Mouse (Mus musculus) right cerebral cortex, postnatal 14 days (tissue): ENCODE measurements around the gene Gm5089.
"Not testable (repeated sequence)": the region's sequence is repeated elsewhere in the genome, so short reads cannot be mapped to it uniquely, and the experiment has no call there.

ENCODE experiments used
- DNase-seq: peaks from one replicate; pipeline ENCODE4 v3.0.0; 2022

Gm5089 gene

GRCm38 (mm10) chr14:122463080-122463691 lies 12.3 kb upstream of the Gm5089 start:
- no peak for DNase-seq

- no peak for DNase-seq
Measured at GRCm38 (mm10) chr14:122462689-122463079, 11.8 kb upstream of the Gm5089 start.

- DNase-seq, result no peak
Measured at GRCm38 (mm10) chr14:122461966-122462365, 11.1 kb upstream of the Gm5089 start.

GRCm38 (mm10) chr14:122461500-122461899 lies 10.6 kb upstream of the Gm5089 start:
- DNase-seq, result no peak

GRCm38 (mm10) chr14:122460226-122460625 lies 9.3 kb upstream of the Gm5089 start:
- no peak for DNase-seq

- no peak for DNase-seq
Measured at GRCm38 (mm10) chr14:122459776-122460175, 8.9 kb upstream of the Gm5089 start.

- DNase-seq, result not testable (repeated sequence)
Measured at GRCm38 (mm10) chr14:122459332-122459731, 8.4 kb upstream of the Gm5089 start.

GRCm38 (mm10) chr14:122455562-122455958 lies 4.6 kb upstream of the Gm5089 start:
- no peak for DNase-seq

- no peak for DNase-seq
Measured at GRCm38 (mm10) chr14:122454901-122455561, 4.1 kb upstream of the Gm5089 start.

GRCm38 (mm10) chr14:122453996-122454738 lies 3.3 kb upstream of the Gm5089 start:
- DNase-seq, result no peak

GRCm38 (mm10) chr14:122453388-122453995 lies 2.6 kb upstream of the Gm5089 start:
- DNase-seq, result no peak

- DNase-seq, result no peak
Measured at GRCm38 (mm10) chr14:122452701-122453387, 1.9 kb upstream of the Gm5089 start.

- DNase-seq, result no peak
Measured at GRCm38 (mm10) chr14:122451551-122452145, 733 bp upstream of the Gm5089 start.

- no peak for DNase-seq
Measured at GRCm38 (mm10) chr14:122449601-122450495, 1.1 kb downstream of the Gm5089 start.

- DNase-seq, result no peak
Measured at GRCm38 (mm10) chr14:122436850-122437249, 14.1 kb downstream of the Gm5089 start.

- DNase-seq, result no peak
Measured at GRCm38 (mm10) chr14:122434039-122434438, 16.9 kb downstream of the Gm5089 start.

GRCm38 (mm10) chr14:122432558-122432957 lies 18.4 kb downstream of the Gm5089 start:
- DNase-seq, result no peak

- no peak for DNase-seq
Measured at GRCm38 (mm10) chr14:122427654-122428053, 23.3 kb downstream of the Gm5089 start.

GRCm38 (mm10) chr14:122427204-122427560 lies 23.7 kb downstream of the Gm5089 start:
- no peak for DNase-seq

GRCm38 (mm10) chr14:122426529-122427203 lies 24.2 kb downstream of the Gm5089 start:
- no peak for DNase-seq

- no peak for DNase-seq
Measured at GRCm38 (mm10) chr14:122424441-122424840, 26.5 kb downstream of the Gm5089 start.
